Mouse (Mus musculus): ENCODE measurements around the gene Zfp184. TPM values are rescaled to one million over a fixed set of nuclear protein-coding genes. Genes with fewer than 3 reads are reported as not detected.
A peak's percentile ranks its signal among the peaks of the same experiment; 100 is the strongest.

Gene Zfp184
- polyA plus RNA-seq, 1 experiment from 2014 or later = 7.1 TPM

GRCm38 (mm10) chr13:21998412-21998811, 53.5 kb downstream of the Zfp184 start:
- no peaks in the 10 kb centered on the region for H3K9me3 ChIP-seq (ENCODE audit: control insufficient read depth, low read length)
- H3K4me3 ChIP-seq (ENCODE audit: control insufficient read depth in 1 of 2, insufficient read depth in 1 of 2, low read depth in 1 of 2, low read length in 2 of 2) = no peak overlapping the region
- no peak overlapping the region for H3K9ac ChIP-seq (ENCODE audit: low read length)
- WGBS = 32% methylated on average over 3 of the region's 3 CpGs
- ATAC-seq (ENCODE audit: insufficient number of reproducible peaks, insufficient read depth, low FRiP score, low read depth) = no peak
- H3K27ac ChIP-seq (replicated peaks in 1 of 2; ENCODE audit: control insufficient read depth in 1 of 2, insufficient read depth in 1 of 2, low read depth in 2 of 2, low read length in 2 of 2) = no peak overlapping the region
- no peak overlapping the region for H3K4me2 ChIP-seq (ENCODE audit: low read length)
- H3K36me3 ChIP-seq (ENCODE audit: control insufficient read depth, insufficient read depth, low read length) = no peaks in the 10 kb centered on the region
- peaks cover 71% of the 10 kb centered on the region for H3K27me3 ChIP-seq (ENCODE audit: control insufficient read depth, insufficient read depth, low read length)
- H3K4me1 ChIP-seq (ENCODE audit: control insufficient read depth in 2 of 2, insufficient read depth in 2 of 2, low read length in 2 of 2) = peaks cover 7 to 18% of the 10 kb centered on the region in 2 experiments; a peak in 3 of 4 replicates

- WGBS = 38% methylated on average over 4 of the region's 4 CpGs
- peaks cover 79% of the 10 kb centered on the region for H3K27me3 ChIP-seq (ENCODE audit: control insufficient read depth, insufficient read depth, low read length)
- H3K4me2 ChIP-seq (ENCODE audit: low read length) = no peak overlapping the region
- H3K9ac ChIP-seq (ENCODE audit: low read length) = no peak overlapping the region
- no peak overlapping the region for H3K27ac ChIP-seq (replicated peaks in 1 of 2; ENCODE audit: control insufficient read depth in 1 of 2, insufficient read depth in 1 of 2, low read depth in 2 of 2, low read length in 2 of 2)
- no peaks in the 10 kb centered on the region for H3K9me3 ChIP-seq (ENCODE audit: control insufficient read depth, low read length)
- H3K36me3 ChIP-seq (ENCODE audit: control insufficient read depth, insufficient read depth, low read length) = no peaks in the 10 kb centered on the region
- H3K4me3 ChIP-seq (ENCODE audit: control insufficient read depth in 1 of 2, insufficient read depth in 1 of 2, low read depth in 1 of 2, low read length in 2 of 2) = no peak overlapping the region
- H3K4me1 ChIP-seq (ENCODE audit: control insufficient read depth in 2 of 2, insufficient read depth in 2 of 2, low read length in 2 of 2) = peaks cover 7 to 18% of the 10 kb centered on the region in 2 experiments; a peak in 3 of 4 replicates
- no peak for ATAC-seq (ENCODE audit: insufficient number of reproducible peaks, insufficient read depth, low FRiP score, low read depth)
These were observed 54.3 kb downstream of the Zfp184 start for GRCm38 (mm10) chr13:21999147-21999546.

- Histone ChIP-seq H3K9ac (ENCODE audit: low read length) (no peak overlapping the region), H3K4me3 (ENCODE audit: control insufficient read depth in 1 of 2, insufficient read depth in 1 of 2, low read depth in 1 of 2, low read length in 2 of 2) (no peak overlapping the region), H3K9me3 (ENCODE audit: control insufficient read depth, low read length) (no peaks in the 10 kb centered on the region), H3K27ac (replicated peaks in 1 of 2; ENCODE audit: control insufficient read depth in 1 of 2, insufficient read depth in 1 of 2, low read depth in 2 of 2, low read length in 2 of 2) (no peak overlapping the region), H3K27me3 (ENCODE audit: control insufficient read depth, insufficient read depth, low read length) (peaks cover 96% of the 10 kb centered on the region), H3K4me1 (ENCODE audit: control insufficient read depth in 2 of 2, insufficient read depth in 2 of 2, low read length in 2 of 2) (peaks cover 6 to 19% of the 10 kb centered on the region in 2 experiments; a peak in 3 of 4 replicates), H3K4me2 (ENCODE audit: low read length) (no peak overlapping the region), H3K36me3 (ENCODE audit: control insufficient read depth, insufficient read depth, low read length) (no peaks in the 10 kb centered on the region)
- WGBS = 56% methylated on average over 2 of the region's 2 CpGs
- ATAC-seq (ENCODE audit: insufficient number of reproducible peaks, insufficient read depth, low FRiP score, low read depth) = no peak
These were observed 56.5 kb downstream of the Zfp184 start for GRCm38 (mm10) chr13:22001346-22001745.

GRCm38 (mm10) chr13:22001823-22002222, 56.9 kb downstream of the Zfp184 start:
- Histone ChIP-seq H3K9me3 (ENCODE audit: control insufficient read depth, low read length) (no peaks in the 10 kb centered on the region), H3K9ac (ENCODE audit: low read length) (no peak overlapping the region), H3K36me3 (ENCODE audit: control insufficient read depth, insufficient read depth, low read length) (no peaks in the 10 kb centered on the region), H3K27ac (replicated peaks in 1 of 2; ENCODE audit: control insufficient read depth in 1 of 2, insufficient read depth in 1 of 2, low read depth in 2 of 2, low read length in 2 of 2) (no peak overlapping the region), H3K27me3 (ENCODE audit: control insufficient read depth, insufficient read depth, low read length) (peaks cover 96% of the 10 kb centered on the region), H3K4me2 (ENCODE audit: low read length) (no peak overlapping the region), H3K4me1 (ENCODE audit: control insufficient read depth in 2 of 2, insufficient read depth in 2 of 2, low read length in 2 of 2) (peaks cover 6 to 21% of the 10 kb centered on the region in 2 experiments; a peak in 3 of 4 replicates), H3K4me3 (ENCODE audit: control insufficient read depth in 1 of 2, insufficient read depth in 1 of 2, low read depth in 1 of 2, low read length in 2 of 2) (no peak overlapping the region)
- ATAC-seq (ENCODE audit: insufficient number of reproducible peaks, insufficient read depth, low FRiP score, low read depth) = no peak
- WGBS = 27% methylated on average over 5 of the region's 5 CpGs

GRCm38 (mm10) chr13:22005605-22006333, 60.9 kb downstream of the Zfp184 start:
- H3K4me3 ChIP-seq (ENCODE audit: control insufficient read depth in 1 of 2, insufficient read depth in 1 of 2, low read depth in 1 of 2, low read length in 2 of 2) = peak overlapping the region; percentile 54 to 64
- H3K4me1 ChIP-seq (ENCODE audit: control insufficient read depth in 2 of 2, insufficient read depth in 2 of 2, low read length in 2 of 2) = peaks cover 2 to 15% of the 10 kb centered on the region in 2 experiments; a peak in 2 of 4 replicates
- no peak for ATAC-seq (ENCODE audit: insufficient number of reproducible peaks, insufficient read depth, low FRiP score, low read depth)
- peak overlapping the region; percentile 48 for H3K9ac ChIP-seq (ENCODE audit: low read length)
- H3K36me3 ChIP-seq (ENCODE audit: control insufficient read depth, insufficient read depth, low read length) = no peaks in the 10 kb centered on the region
- peak overlapping the region; percentile 96 for H3K4me2 ChIP-seq (ENCODE audit: low read length)
- H3K27ac ChIP-seq (replicated peaks in 1 of 2; ENCODE audit: control insufficient read depth in 1 of 2, insufficient read depth in 1 of 2, low read depth in 2 of 2, low read length in 2 of 2) = no peak overlapping the region
- 1% methylated on average over 45 of the region's 45 CpGs for WGBS
- H3K27me3 ChIP-seq (ENCODE audit: control insufficient read depth, insufficient read depth, low read length) = peaks cover 97% of the 10 kb centered on the region
- H3K9me3 ChIP-seq (ENCODE audit: control insufficient read depth, low read length) = no peaks in the 10 kb centered on the region

GRCm38 (mm10) chr13:22006334-22007120, 61.6 kb downstream of the Zfp184 start:
- no peak overlapping the region for H3K27ac ChIP-seq (replicated peaks in 1 of 2; ENCODE audit: control insufficient read depth in 1 of 2, insufficient read depth in 1 of 2, low read depth in 2 of 2, low read length in 2 of 2)
- peak; percentile 54; the same call in 1 of the 2 replicates for ATAC-seq (ENCODE audit: insufficient number of reproducible peaks, insufficient read depth, low FRiP score, low read depth)
- H3K9ac ChIP-seq (ENCODE audit: low read length) = peak overlapping the region; percentile 48
- under 1% methylated on average over 38 of the region's 38 CpGs for WGBS
- peaks cover 2 to 15% of the 10 kb centered on the region in 2 experiments; a peak in 2 of 4 replicates for H3K4me1 ChIP-seq (ENCODE audit: control insufficient read depth in 2 of 2, insufficient read depth in 2 of 2, low read length in 2 of 2)
- peaks cover 94% of the 10 kb centered on the region for H3K27me3 ChIP-seq (ENCODE audit: control insufficient read depth, insufficient read depth, low read length)
- no peaks in the 10 kb centered on the region for H3K9me3 ChIP-seq (ENCODE audit: control insufficient read depth, low read length)
- H3K4me2 ChIP-seq (ENCODE audit: low read length) = peak overlapping the region; percentile 96
- H3K4me3 ChIP-seq (ENCODE audit: control insufficient read depth in 1 of 2, insufficient read depth in 1 of 2, low read depth in 1 of 2, low read length in 2 of 2) = peak overlapping the region; percentile 54 to 64
- no peaks in the 10 kb centered on the region for H3K36me3 ChIP-seq (ENCODE audit: control insufficient read depth, insufficient read depth, low read length)

- no peaks in the 10 kb centered on the region for H3K9me3 ChIP-seq (ENCODE audit: control insufficient read depth, low read length)
- peaks cover 93% of the 10 kb centered on the region for H3K27me3 ChIP-seq (ENCODE audit: control insufficient read depth, insufficient read depth, low read length)
- 4% methylated on average over 18 of the region's 18 CpGs for WGBS
- no peak for ATAC-seq (ENCODE audit: insufficient number of reproducible peaks, insufficient read depth, low FRiP score, low read depth)
- peak overlapping the region; percentile 12; the same call in 1 of the 2 replicates for H3K9ac ChIP-seq (ENCODE audit: low read length)
- peak overlapping the region; percentile 54 to 64; a peak in 3 of 4 replicates for H3K4me3 ChIP-seq (ENCODE audit: control insufficient read depth in 1 of 2, insufficient read depth in 1 of 2, low read depth in 1 of 2, low read length in 2 of 2)
- H3K4me2 ChIP-seq (ENCODE audit: low read length) = peak overlapping the region; percentile 96
- no peak overlapping the region for H3K27ac ChIP-seq (replicated peaks in 1 of 2; ENCODE audit: control insufficient read depth in 1 of 2, insufficient read depth in 1 of 2, low read depth in 2 of 2, low read length in 2 of 2)
- H3K4me1 ChIP-seq (ENCODE audit: control insufficient read depth in 2 of 2, insufficient read depth in 2 of 2, low read length in 2 of 2) = peaks cover 2 to 15% of the 10 kb centered on the region in 2 experiments; a peak in 2 of 4 replicates
- no peaks in the 10 kb centered on the region for H3K36me3 ChIP-seq (ENCODE audit: control insufficient read depth, insufficient read depth, low read length)
These were observed 62.2 kb downstream of the Zfp184 start for GRCm38 (mm10) chr13:22007121-22007510.
